Mouse (Mus musculus) testis, adult 2 months (tissue): Measurements from ENCODE around the gene Dctn2. TPM values are rescaled to one million over a fixed set of nuclear protein-coding genes. Genes with fewer than 3 reads are reported as not detected.

Experiments
- H3K27ac ChIP-seq: fragments of 200-500 bp; 2 replicates; pipeline ENCODE4 v1.5.1; 2012; ENCODE audit warnings: low read depth, low read length; ENCODE audit not compliant: control insufficient read depth, insufficient read depth
- H3K27me3 ChIP-seq: fragments of 200-500 bp; 2 replicates; pipeline ENCODE4 v1.6.1; 2012; ENCODE audit warnings: mild to moderate bottlenecking, low read length, moderate library complexity; ENCODE audit not compliant: control insufficient read depth, insufficient read depth
- H3K36me3 ChIP-seq: fragments of 200-500 bp; 2 replicates; pipeline ENCODE4 v1.6.1; 2012; ENCODE audit warnings: mild to moderate bottlenecking, low read length; ENCODE audit not compliant: control insufficient read depth, insufficient read depth
- H3K4me1 ChIP-seq: fragments of 200-500 bp; 2 replicates; pipeline ENCODE4 v1.6.1; 2012; ENCODE audit warnings: low read length; ENCODE audit not compliant: control insufficient read depth, insufficient read depth
- H3K4me3 ChIP-seq: fragments of 200-500 bp; 2 replicates; pipeline ENCODE4 v1.5.1; 2012; ENCODE audit warnings: low read depth, mild to moderate bottlenecking, low read length, moderate library complexity, mixed read lengths; ENCODE audit not compliant: control insufficient read depth
- CTCF ChIP-seq: fragments of 200-500 bp; IDR thresholded peaks from 2 replicates; pipeline ENCODE4 v1.5.1; 2012; ENCODE audit warnings: low read depth, mild to moderate bottlenecking, inconsistent platforms, low read length, moderate library complexity; ENCODE audit not compliant: control insufficient read depth, insufficient read depth, insufficient replicate concordance
- POLR2A ChIP-seq: fragments of 200-500 bp; IDR thresholded peaks from 2 replicates; pipeline ENCODE4 v1.6.1; 2012; ENCODE audit warnings: low read depth, mild to moderate bottlenecking, inconsistent platforms, low read length, moderate library complexity; ENCODE audit not compliant: control insufficient read depth
- polyA plus RNA-seq: library from polyadenylated mRNA; depleted of rRNA; stranded (reverse); fragments of >200 nt; gene quantifications from 2 replicates; pipeline ENCODE4 v1.2.3, GENCODE M21; 2012

Gene Dctn2
- polyA plus RNA-seq, 1 experiment = 391 TPM

DNA sequence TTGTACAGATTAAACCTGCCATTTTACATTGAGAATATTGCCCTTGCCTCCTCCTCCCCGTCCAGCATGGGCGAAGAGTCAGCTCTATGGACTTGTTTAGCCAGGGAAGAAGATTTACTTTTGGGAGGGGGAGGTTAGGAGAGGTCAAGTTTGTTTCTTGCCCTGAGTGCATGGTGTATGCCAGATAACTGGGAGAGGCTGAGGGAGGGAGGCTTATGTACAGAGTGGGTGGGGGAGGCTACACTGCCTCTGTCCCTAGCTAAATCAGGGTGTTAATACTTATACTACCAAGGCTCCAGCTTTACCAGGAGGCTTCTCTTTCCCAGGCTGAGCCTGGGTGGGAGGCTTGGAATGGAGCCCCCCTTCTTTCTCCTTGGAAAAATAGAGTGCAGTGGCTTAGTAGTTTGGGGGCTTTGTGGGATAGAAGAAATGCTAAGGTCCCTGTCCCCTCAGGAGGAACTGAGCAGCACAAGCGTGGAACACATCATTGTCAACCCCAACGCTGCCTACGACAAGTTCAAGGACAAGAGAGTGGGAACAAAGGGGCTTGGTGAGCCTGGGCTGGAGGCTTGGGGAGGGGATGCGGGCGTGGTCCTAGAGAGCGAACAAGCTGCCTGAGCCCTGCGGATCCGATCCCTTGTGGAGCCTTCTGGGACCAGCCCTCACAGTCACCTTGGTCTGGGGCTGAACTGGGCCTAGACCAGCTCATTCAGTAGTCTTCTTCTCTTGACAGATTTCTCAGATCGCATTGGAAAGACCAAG lies 8.3 kb downstream of the Dctn2 start:
- Histone ChIP-seq H3K27me3 (no peaks in the 10 kb centered on the region), H3K4me3 (no peak overlapping the region), H3K4me1 (no peaks in the 10 kb centered on the region), H3K27ac (no peak overlapping the region), H3K36me3 (peaks cover 3% of the 10 kb centered on the region)
- TF ChIP-seq CTCF (no peak), POLR2A (no peak)

GRCm38 (mm10) chr10:127279730-127280129 lies 13.6 kb downstream of the Dctn2 start:
- H3K27ac ChIP-seq = no peak overlapping the region
- peaks cover 3% of the 10 kb centered on the region for H3K36me3 ChIP-seq
- no peak overlapping the region for H3K4me3 ChIP-seq
- TF ChIP-seq CTCF = no peak
- no peak for TF ChIP-seq POLR2A
- no peaks in the 10 kb centered on the region for H3K27me3 ChIP-seq
- no peaks in the 10 kb centered on the region for H3K4me1 ChIP-seq

- H3K36me3 ChIP-seq = peaks cover under 1% of the 10 kb centered on the region
- TF ChIP-seq POLR2A (no peak), CTCF (no peak)
Measured at GRCm38 (mm10) chr10:127281316-127281715, 15.1 kb downstream of the Dctn2 start.

GRCm38 (mm10) chr10:127282620-127283215 lies 16.6 kb downstream of the Dctn2 start:
- H3K4me1 ChIP-seq = peaks cover 12% of the 10 kb centered on the region
- H3K27me3 ChIP-seq = no peaks in the 10 kb centered on the region
- H3K4me3 ChIP-seq = no peak overlapping the region
- no peak overlapping the region for H3K27ac ChIP-seq
- TF ChIP-seq CTCF (no peak), POLR2A (no peak)
- no peaks in the 10 kb centered on the region; the same call in none of the 2 replicates for H3K36me3 ChIP-seq

More at GRCm38 (mm10) chr10:127281316-127281715, 15.1 kb downstream of the Dctn2 start:
- Histone ChIP-seq H3K4me1 (no peaks in the 10 kb centered on the region; the same call in 1 of the 2 replicates), H3K27ac (no peak overlapping the region), H3K27me3 (no peaks in the 10 kb centered on the region), H3K4me3 (no peak overlapping the region)

GRCm38 (mm10) chr10:127284105-127284622 lies 18.0 kb downstream of the Dctn2 start:
- Histone ChIP-seq H3K27me3 (no peaks in the 10 kb centered on the region), H3K27ac (no peak overlapping the region), H3K4me1 (peaks cover 17% of the 10 kb centered on the region), H3K36me3 (no peaks in the 10 kb centered on the region; the same call in none of the 2 replicates), H3K4me3 (no peak overlapping the region)
- no peak for TF ChIP-seq CTCF
- no peak for TF ChIP-seq POLR2A

DNA sequence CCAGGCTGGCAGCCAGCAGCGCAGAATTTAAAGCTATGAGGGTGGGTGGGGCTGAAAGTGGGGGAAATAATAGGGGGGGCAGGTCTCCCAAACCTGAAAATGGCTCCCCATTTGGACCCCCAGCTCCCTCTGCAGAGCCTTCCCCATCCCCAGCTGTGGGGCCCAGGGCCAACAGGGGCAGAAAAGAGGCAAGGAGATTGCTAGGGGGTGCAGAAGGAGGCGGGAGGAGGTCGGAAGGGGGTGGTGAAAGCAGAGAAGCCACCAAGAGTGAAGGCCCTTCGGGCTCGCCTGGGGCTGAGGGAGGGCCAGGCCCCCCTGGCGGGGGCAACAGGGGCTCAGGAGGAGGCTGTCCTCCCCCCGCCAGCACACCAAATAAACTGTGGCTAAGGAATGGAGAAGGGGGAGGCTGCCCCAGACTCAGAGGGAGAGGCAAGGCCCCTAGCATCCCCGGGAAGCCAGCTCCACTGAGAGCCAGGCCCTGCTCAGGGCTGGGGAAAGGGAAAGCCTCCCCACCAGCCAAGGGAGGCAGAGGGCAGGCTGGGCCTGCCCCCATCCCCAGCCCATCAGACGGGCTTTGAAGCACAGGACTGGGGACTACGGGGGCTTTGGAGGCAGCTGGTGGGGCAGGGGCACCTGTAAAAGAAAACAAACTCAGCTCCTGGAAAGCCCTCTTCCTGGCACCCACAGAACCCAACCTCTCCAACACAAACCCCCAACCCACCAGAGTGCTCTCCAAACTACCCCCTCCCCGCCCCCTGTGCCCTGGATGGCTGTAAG lies 18.7 kb downstream of the Dctn2 start:
- Histone ChIP-seq H3K36me3 (no peaks in the 10 kb centered on the region; the same call in none of the 2 replicates), H3K27ac (no peak overlapping the region), H3K27me3 (no peaks in the 10 kb centered on the region), H3K4me3 (no peak overlapping the region), H3K4me1 (peaks cover 19% of the 10 kb centered on the region)
- TF ChIP-seq CTCF = no peak
- no peak for TF ChIP-seq POLR2A
